Mouse (Mus musculus): ENCODE measurements at regions not wholly inside any gene's neighbourhood (a gene's known extent, or its start where the extent isn't known, plus 50 kb on each side); places are given as distances from the start of the nearest gene placed in this dataset.

DNA sequence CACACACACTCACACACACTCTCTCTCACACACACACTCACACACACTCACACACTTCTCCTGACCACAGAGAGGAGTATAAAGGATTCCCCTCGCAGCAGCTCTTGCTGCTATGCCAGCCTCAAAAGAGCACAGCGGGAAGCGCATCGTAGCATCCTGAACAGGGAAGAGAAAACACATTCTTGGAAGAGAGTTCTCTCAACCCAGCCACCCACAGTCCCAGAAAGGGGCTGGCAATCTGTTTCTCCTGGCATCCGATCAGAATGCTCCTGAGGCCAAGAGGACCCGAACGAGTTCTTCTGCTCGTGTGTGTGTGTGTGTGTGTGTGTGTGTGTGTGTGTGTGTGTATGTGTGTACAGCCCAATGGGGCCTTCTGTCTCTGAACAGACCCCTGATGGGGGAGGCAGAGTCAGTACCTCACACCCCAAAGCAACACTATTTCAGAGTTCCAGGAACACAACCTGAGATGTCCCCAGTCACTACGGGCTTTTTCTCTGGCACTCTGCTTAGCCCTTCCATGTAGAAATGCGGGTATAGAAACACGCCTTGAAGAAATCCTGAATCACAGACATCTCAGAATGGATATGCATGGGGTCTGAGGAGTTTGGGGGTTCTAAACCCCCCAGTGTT, 122.8 kb downstream of the Rplp1 start:
- Histone ChIP-seq H3K4me1 (replicated peaks; ENCODE audit: control insufficient read depth, insufficient read depth, low read length) (no peaks in the 10 kb centered on the region), H3K4me2 (replicated peaks; ENCODE audit: low read depth, low read length) (no peak overlapping the region), H3K4me3 (ENCODE audit: low read depth, low read length) (no peak overlapping the region), H3K27me3 (ENCODE audit: control insufficient read depth, insufficient read depth, low read length) (no peaks in the 10 kb centered on the region), H3K27ac (ENCODE audit: low read depth, low read length) (no peak overlapping the region), H3K9ac (ENCODE audit: low read depth, low read length) (no peak overlapping the region), H3K36me3 (ENCODE audit: control insufficient read depth, insufficient read depth, low read length) (no peaks in the 10 kb centered on the region), H3K9me3 (ENCODE audit: control insufficient read depth, low read length) (no peaks in the 10 kb centered on the region; the same call in 1 of the 2 replicates)
- 70% methylated on average over 11 of the region's 11 CpGs for WGBS
- ATAC-seq (ENCODE audit: low FRiP score) = no peak
- no peak for DNase-seq (ENCODE audit: low spot score)

GRCm38 (mm10) chr9:61790849-61791248, 123.5 kb downstream of the Rplp1 start:
- Histone ChIP-seq H3K4me1 (replicated peaks; ENCODE audit: control insufficient read depth, insufficient read depth, low read length) (no peaks in the 10 kb centered on the region), H3K9ac (ENCODE audit: low read depth, low read length) (no peak overlapping the region), H3K27me3 (ENCODE audit: control insufficient read depth, insufficient read depth, low read length) (no peaks in the 10 kb centered on the region), H3K9me3 (ENCODE audit: control insufficient read depth, low read length) (no peaks in the 10 kb centered on the region; the same call in 1 of the 2 replicates), H3K27ac (ENCODE audit: low read depth, low read length) (no peak overlapping the region), H3K4me2 (replicated peaks; ENCODE audit: low read depth, low read length) (no peak overlapping the region), H3K4me3 (ENCODE audit: low read depth, low read length) (no peak overlapping the region), H3K36me3 (ENCODE audit: control insufficient read depth, insufficient read depth, low read length) (no peaks in the 10 kb centered on the region)
- 82% methylated on average over 2 of the region's 2 CpGs for WGBS
- ATAC-seq (ENCODE audit: low FRiP score) = no peak
- DNase-seq (ENCODE audit: low spot score) = no peak

GRCm38 (mm10) chr9:61789066-61789897, 125.1 kb downstream of the Rplp1 start:
- Histone ChIP-seq H3K4me3 (ENCODE audit: low read depth, low read length) (no peak overlapping the region), H3K4me1 (replicated peaks; ENCODE audit: control insufficient read depth, insufficient read depth, low read length) (no peaks in the 10 kb centered on the region), H3K27ac (ENCODE audit: low read depth, low read length) (no peak overlapping the region), H3K4me2 (replicated peaks; ENCODE audit: low read depth, low read length) (no peak overlapping the region), H3K27me3 (ENCODE audit: control insufficient read depth, insufficient read depth, low read length) (no peaks in the 10 kb centered on the region), H3K36me3 (ENCODE audit: control insufficient read depth, insufficient read depth, low read length) (no peaks in the 10 kb centered on the region), H3K9ac (ENCODE audit: low read depth, low read length) (no peak overlapping the region), H3K9me3 (ENCODE audit: control insufficient read depth, low read length) (no peaks in the 10 kb centered on the region; the same call in 1 of the 2 replicates)
- WGBS = 81% methylated on average over 8 of the region's 8 CpGs
- ATAC-seq (ENCODE audit: low FRiP score) (no peak), DNase-seq (ENCODE audit: low spot score) (no peak)

GRCm38 (mm10) chr9:61781469-61781868, 132.9 kb downstream of the Rplp1 start:
- no peaks in the 10 kb centered on the region for H3K4me1 ChIP-seq (replicated peaks; ENCODE audit: control insufficient read depth, insufficient read depth, low read length)
- H3K9me3 ChIP-seq (ENCODE audit: control insufficient read depth, low read length) = no peaks in the 10 kb centered on the region
- DNase-seq (ENCODE audit: low spot score) = no peak
- H3K36me3 ChIP-seq (ENCODE audit: control insufficient read depth, insufficient read depth, low read length) = no peaks in the 10 kb centered on the region
- no peak overlapping the region for H3K4me3 ChIP-seq (ENCODE audit: low read depth, low read length)
- ATAC-seq (ENCODE audit: low FRiP score) = no peak
- no peak overlapping the region for H3K9ac ChIP-seq (ENCODE audit: low read depth, low read length)
- no peak overlapping the region for H3K4me2 ChIP-seq (replicated peaks; ENCODE audit: low read depth, low read length)
- no peak overlapping the region for H3K27ac ChIP-seq (ENCODE audit: low read depth, low read length)
- H3K27me3 ChIP-seq (ENCODE audit: control insufficient read depth, insufficient read depth, low read length) = no peaks in the 10 kb centered on the region
- 83% methylated on average over 8 of the region's 8 CpGs for WGBS

- no peaks in the 10 kb centered on the region for H3K36me3 ChIP-seq (ENCODE audit: control insufficient read depth, insufficient read depth, low read length)
- no peak overlapping the region for H3K4me2 ChIP-seq (replicated peaks; ENCODE audit: low read depth, low read length)
- no peaks in the 10 kb centered on the region for H3K27me3 ChIP-seq (ENCODE audit: control insufficient read depth, insufficient read depth, low read length)
- no peaks in the 10 kb centered on the region for H3K9me3 ChIP-seq (ENCODE audit: control insufficient read depth, low read length)
- H3K27ac ChIP-seq (ENCODE audit: low read depth, low read length) = no peak overlapping the region
- no peaks in the 10 kb centered on the region for H3K4me1 ChIP-seq (replicated peaks; ENCODE audit: control insufficient read depth, insufficient read depth, low read length)
- H3K4me3 ChIP-seq (ENCODE audit: low read depth, low read length) = no peak overlapping the region
- ATAC-seq (ENCODE audit: low FRiP score) (no peak), DNase-seq (ENCODE audit: low spot score) (no peak)
- no peak overlapping the region for H3K9ac ChIP-seq (ENCODE audit: low read depth, low read length)
- 85% methylated on average over 9 of the region's 9 CpGs for WGBS
These were observed 134.0 kb downstream of the Rplp1 start for GRCm38 (mm10) chr9:61780186-61780939.

GRCm38 (mm10) chr9:61779165-61779564, 135.2 kb downstream of the Rplp1 start:
- Histone ChIP-seq H3K4me1 (replicated peaks; ENCODE audit: control insufficient read depth, insufficient read depth, low read length) (no peaks in the 10 kb centered on the region), H3K9me3 (ENCODE audit: control insufficient read depth, low read length) (no peaks in the 10 kb centered on the region), H3K9ac (ENCODE audit: low read depth, low read length) (no peak overlapping the region), H3K27me3 (ENCODE audit: control insufficient read depth, insufficient read depth, low read length) (no peaks in the 10 kb centered on the region), H3K4me2 (replicated peaks; ENCODE audit: low read depth, low read length) (no peak overlapping the region), H3K36me3 (ENCODE audit: control insufficient read depth, insufficient read depth, low read length) (no peaks in the 10 kb centered on the region), H3K4me3 (ENCODE audit: low read depth, low read length) (no peak overlapping the region), H3K27ac (ENCODE audit: low read depth, low read length) (no peak overlapping the region)
- ATAC-seq (ENCODE audit: low FRiP score) (no peak), DNase-seq (ENCODE audit: low spot score) (no peak)

DNA sequence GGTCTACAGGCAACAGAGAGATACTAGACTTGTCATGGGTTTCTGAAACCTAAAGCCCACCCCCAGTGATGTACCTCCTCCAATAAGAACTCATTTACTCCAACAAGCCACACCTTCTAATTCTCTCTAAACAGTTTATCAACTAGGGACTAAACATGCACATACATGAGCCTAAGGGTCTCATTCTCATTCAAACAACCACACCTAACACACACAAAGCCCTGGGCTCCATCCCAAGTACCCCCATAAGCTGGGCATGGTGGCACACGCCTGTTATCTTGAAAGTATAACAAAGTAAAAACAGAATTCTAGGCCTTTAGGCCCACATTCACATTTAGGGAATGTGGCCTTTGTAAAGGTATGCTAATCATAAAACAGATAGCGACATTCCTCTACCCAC, 137.9 kb downstream of the Rplp1 start:
- 90% methylated on average over 2 of the region's 2 CpGs for WGBS
- Histone ChIP-seq H3K4me2 (replicated peaks; ENCODE audit: low read depth, low read length) (no peak overlapping the region), H3K36me3 (ENCODE audit: control insufficient read depth, insufficient read depth, low read length) (no peaks in the 10 kb centered on the region), H3K27me3 (ENCODE audit: control insufficient read depth, insufficient read depth, low read length) (no peaks in the 10 kb centered on the region), H3K9ac (ENCODE audit: low read depth, low read length) (no peak overlapping the region), H3K4me1 (replicated peaks; ENCODE audit: control insufficient read depth, insufficient read depth, low read length) (no peaks in the 10 kb centered on the region), H3K27ac (ENCODE audit: low read depth, low read length) (no peak overlapping the region), H3K9me3 (ENCODE audit: control insufficient read depth, low read length) (no peaks in the 10 kb centered on the region), H3K4me3 (ENCODE audit: low read depth, low read length) (no peak overlapping the region)
- DNase-seq (ENCODE audit: low spot score) (no peak), ATAC-seq (ENCODE audit: low FRiP score) (no peak)

GRCm38 (mm10) chr9:61770207-61770955, 144.0 kb downstream of the Rplp1 start:
- H3K9ac ChIP-seq (ENCODE audit: low read depth, low read length) = no peak overlapping the region
- ATAC-seq (ENCODE audit: low FRiP score) (no peak), DNase-seq (ENCODE audit: low spot score) (no peak)
- no peak overlapping the region for H3K4me3 ChIP-seq (ENCODE audit: low read depth, low read length)
- 80% methylated on average over 17 of the region's 17 CpGs for WGBS
- no peaks in the 10 kb centered on the region for H3K9me3 ChIP-seq (ENCODE audit: control insufficient read depth, low read length)
- no peak overlapping the region for H3K4me2 ChIP-seq (replicated peaks; ENCODE audit: low read depth, low read length)
- H3K27ac ChIP-seq (ENCODE audit: low read depth, low read length) = no peak overlapping the region
- H3K36me3 ChIP-seq (ENCODE audit: control insufficient read depth, insufficient read depth, low read length) = no peaks in the 10 kb centered on the region
- H3K4me1 ChIP-seq (replicated peaks; ENCODE audit: control insufficient read depth, insufficient read depth, low read length) = no peaks in the 10 kb centered on the region
- H3K27me3 ChIP-seq (ENCODE audit: control insufficient read depth, insufficient read depth, low read length) = no peaks in the 10 kb centered on the region

Measured in hindbrain, embryonic 11.5 days (tissue).